Mouse (Mus musculus) CH12.LX (cell line): ENCODE data around the gene Eif5. TPM values are rescaled to one million over a fixed set of nuclear protein-coding genes. Genes with fewer than 3 reads are reported as not detected.

Experiments used
- DNase-seq: peaks from one replicate; pipeline ENCODE4 v3.0.0-alpha.2; 2013; ENCODE audit errors: extremely low read depth
- H3K27ac ChIP-seq: 2 replicates; pipeline ENCODE4 v1.5.1; 2012; ENCODE audit warnings: low read depth, mild to moderate bottlenecking, control low read depth, moderate library complexity; ENCODE audit not compliant: insufficient read depth
- H3K27me3 ChIP-seq: replicated peaks from 2 replicates; pipeline ENCODE3; 2012; ENCODE audit warnings: inconsistent platforms
- H3K36me3 ChIP-seq, 2 experiments: replicated peaks in 1 of 2; 2 replicates each; pipeline versions ENCODE3 to v1.6.1; 2012; ENCODE audit warnings: inconsistent platforms in 1 of 2, low read length in 1 of 2, mild to moderate bottlenecking in 1 of 2, mixed read lengths in 1 of 2, moderate library complexity in 1 of 2; ENCODE audit not compliant: control insufficient read depth in 1 of 2, insufficient read depth in 1 of 2
- H3K4me1 ChIP-seq, 2 experiments: 2 replicates each; pipeline ENCODE4 v1.6.1; 2012; ENCODE audit warnings: inconsistent platforms in 1 of 2, moderate library complexity in 1 of 2; ENCODE audit not compliant: insufficient read depth in 2 of 2, control insufficient read depth in 1 of 2
- H3K4me2 ChIP-seq: 2 replicates; pipeline ENCODE4 v1.6.1; 2012; ENCODE audit warnings: low read depth, mild to moderate bottlenecking, control low read depth; ENCODE audit not compliant: poor library complexity, insufficient read depth, severe bottlenecking
- H3K4me3 ChIP-seq, 3 experiments: fragments of 150-350 bp in 1 of 3; sonication (generic) in 1 of 3; replicated peaks in 1 of 3; 2 replicates each; pipeline versions ENCODE3 to v1.5.1; 2011 to 2012; ENCODE audit warnings: low read depth in 2 of 3, low read length in 2 of 3, mild to moderate bottlenecking in 2 of 3, moderate library complexity in 2 of 3, control low read depth in 1 of 3, improper control_type of control experiment in 1 of 3, inconsistent platforms in 1 of 3, mixed read lengths in 1 of 3; ENCODE audit not compliant: poor library complexity in 1 of 3
- H3K79me2 ChIP-seq: replicated peaks from 2 replicates; pipeline ENCODE4 v1.6.1; 2012; ENCODE audit warnings: mild to moderate bottlenecking, moderate library complexity; ENCODE audit not compliant: control insufficient read depth, poor library complexity, insufficient read depth, severe bottlenecking; ENCODE audit errors: extremely low read depth
- H3K9ac ChIP-seq: 2 replicates; pipeline ENCODE4 v1.6.1; 2012; ENCODE audit warnings: low read depth, mild to moderate bottlenecking, control low read depth, moderate library complexity; ENCODE audit not compliant: insufficient read depth
- H3K9me3 ChIP-seq: replicated peaks from 2 replicates; pipeline ENCODE3; 2012; ENCODE audit warnings: low read length, inconsistent platforms, mixed read lengths
- BHLHE40 ChIP-seq: IDR thresholded peaks from 2 replicates; pipeline ENCODE4 v1.6.1; 2011; ENCODE audit warnings: mild to moderate bottlenecking, low read depth, low read length, improper control_type of control experiment
- CHD2 ChIP-seq: IDR thresholded peaks from 2 replicates; pipeline ENCODE4 v1.6.1; 2011; ENCODE audit warnings: low read length, improper control_type of control experiment
- E2F4 ChIP-seq: IDR thresholded peaks from 2 replicates; pipeline ENCODE4 v1.6.1; 2011; ENCODE audit warnings: low read depth, low read length, improper control_type of control experiment; ENCODE audit not compliant: insufficient replicate concordance
- ELF1 ChIP-seq: IDR thresholded peaks from 2 replicates; pipeline ENCODE4 v1.6.1; 2014; ENCODE audit warnings: low read depth, mild to moderate bottlenecking, inconsistent platforms, low read length, improper control_type of control experiment
- EP300 ChIP-seq: IDR thresholded peaks from 2 replicates; pipeline ENCODE4 v1.6.1; 2011; ENCODE audit warnings: low read length, improper control_type of control experiment
- GABPA ChIP-seq: IDR thresholded peaks from 2 replicates; pipeline ENCODE4 v1.6.1; 2012; ENCODE audit warnings: low read depth, low read length, improper control_type of control experiment, inconsistent platforms; ENCODE audit not compliant: insufficient replicate concordance
- HCFC1 ChIP-seq: IDR thresholded peaks from 2 replicates; pipeline ENCODE4 v1.6.1; 2012; ENCODE audit warnings: low read depth, mild to moderate bottlenecking, inconsistent platforms, low read length, improper control_type of control experiment
- IRF4 ChIP-seq: IDR thresholded peaks from 2 replicates; pipeline ENCODE4 v1.6.1; 2014; ENCODE audit warnings: low read depth, mild to moderate bottlenecking, inconsistent platforms, low read length, improper control_type of control experiment
- JUND ChIP-seq: conservative IDR thresholded peaks from 2 replicates; pipeline ENCODE4 v1.6.1; 2011; ENCODE audit warnings: low read depth, low read length, improper control_type of control experiment
- KAT2A ChIP-seq: IDR thresholded peaks from 2 replicates; pipeline ENCODE4 v1.6.1; 2012; ENCODE audit warnings: low read length, improper control_type of control experiment, inconsistent platforms; ENCODE audit not compliant: insufficient replicate concordance
- MAFK ChIP-seq: IDR thresholded peaks from 2 replicates; pipeline ENCODE4 v1.6.1; 2011; ENCODE audit warnings: low read length, improper control_type of control experiment; ENCODE audit not compliant: insufficient replicate concordance
- MEF2A ChIP-seq: IDR thresholded peaks from 2 replicates; pipeline ENCODE4 v1.6.1; 2014; ENCODE audit warnings: low read depth, mild to moderate bottlenecking, inconsistent platforms, low read length, improper control_type of control experiment, borderline replicate concordance
- MXI1 ChIP-seq: IDR thresholded peaks from 2 replicates; pipeline ENCODE4 v1.6.1; 2011; ENCODE audit warnings: mild to moderate bottlenecking, low read depth, low read length, improper control_type of control experiment
- MYC ChIP-seq: IDR thresholded peaks from 2 replicates; pipeline ENCODE4 v1.6.1; 2011; ENCODE audit warnings: low read depth, mild to moderate bottlenecking, improper control_type of control experiment, low read length
- NRF1 ChIP-seq: IDR thresholded peaks from 2 replicates; pipeline ENCODE4 v1.6.1; 2014; ENCODE audit warnings: low read depth, mild to moderate bottlenecking, inconsistent platforms, low read length, improper control_type of control experiment, moderate library complexity
- PAX5 ChIP-seq: IDR thresholded peaks from 2 replicates; pipeline ENCODE4 v1.6.1; 2012; ENCODE audit warnings: low read length, inconsistent platforms, mixed read lengths
- POLR2A ChIP-seq: IDR thresholded peaks from 2 replicates; pipeline ENCODE4 v1.6.1; 2011; ENCODE audit warnings: low read depth, mild to moderate bottlenecking, improper control_type of control experiment, low read length
- RAD21 ChIP-seq: IDR thresholded peaks from 2 replicates; pipeline ENCODE4 v1.6.1; 2011; ENCODE audit warnings: low read depth, mild to moderate bottlenecking, low read length, improper control_type of control experiment, moderate library complexity
- TCF12 ChIP-seq: IDR thresholded peaks from 2 replicates; pipeline ENCODE4 v1.6.1; 2014; ENCODE audit warnings: low read depth, mild to moderate bottlenecking, inconsistent platforms, low read length, improper control_type of control experiment
- UBTF ChIP-seq: IDR thresholded peaks from 2 replicates; pipeline ENCODE4 v1.6.1; 2012; ENCODE audit warnings: low read depth, mild to moderate bottlenecking, inconsistent platforms, low read length, improper control_type of control experiment, moderate library complexity
- USF2 ChIP-seq: conservative IDR thresholded peaks from 2 replicates; pipeline ENCODE4 v1.6.1; 2011; ENCODE audit warnings: low read depth, low read length, improper control_type of control experiment
- ZC3H11A ChIP-seq: IDR thresholded peaks from 2 replicates; pipeline ENCODE4 v1.6.1; 2012; ENCODE audit warnings: low read depth, mild to moderate bottlenecking, inconsistent platforms, low read length, improper control_type of control experiment
- ZKSCAN1 ChIP-seq: IDR thresholded peaks from 2 replicates; pipeline ENCODE4 v1.6.1; 2012; ENCODE audit warnings: low read depth, inconsistent platforms, low read length, improper control_type of control experiment, borderline replicate concordance
- ZNF384 ChIP-seq: IDR thresholded peaks from 2 replicates; pipeline ENCODE4 v1.6.1; 2012; ENCODE audit warnings: low read depth, low read length, improper control_type of control experiment, inconsistent platforms
- dilution Hi-C: fragments of 300-500 bp; cut with MboI; formaldehyde crosslinking; loops from 2 replicates; pipeline ENCODE4 v1.14.3; 2020; ENCODE audit warnings: low sequenced_read_pairs; ENCODE audit not compliant: extremely low pct_unique_long_range_greater_than_20kb, extremely low pct_ligation_motif_present
- in situ Hi-C: fragments of 300-500 bp; cut with MboI; formaldehyde crosslinking; loops from 3 replicates; pipeline ENCODE4 v1.14.3; 2019; ENCODE audit warnings: low sequenced_read_pairs, low pct_ligation_motif_present, low pct_unique_long_range_greater_than_20kb, mixed read lengths
- polyA plus RNA-seq: library from polyadenylated mRNA; unstranded; fragments of >175 nt; gene quantifications from 2 replicates; pipeline ENCODE4 v1.2.1, GENCODE M21; 2012; ENCODE audit warnings: low read depth; ENCODE audit not compliant: insufficient read length
- total RNA-seq, 2 experiments: library from RNA; depleted of rRNA; stranded (reverse); fragments of 300-350 nt in 1 of 2; fragments of >200 nt in 1 of 2; gene quantifications; 2 replicates each; pipeline ENCODE4 v1.2.3; 2012 to 2014

Gene Eif5
- total and polyA plus RNA-seq, 3 experiments, result 118 to 284 (median 156) TPM

DNA sequence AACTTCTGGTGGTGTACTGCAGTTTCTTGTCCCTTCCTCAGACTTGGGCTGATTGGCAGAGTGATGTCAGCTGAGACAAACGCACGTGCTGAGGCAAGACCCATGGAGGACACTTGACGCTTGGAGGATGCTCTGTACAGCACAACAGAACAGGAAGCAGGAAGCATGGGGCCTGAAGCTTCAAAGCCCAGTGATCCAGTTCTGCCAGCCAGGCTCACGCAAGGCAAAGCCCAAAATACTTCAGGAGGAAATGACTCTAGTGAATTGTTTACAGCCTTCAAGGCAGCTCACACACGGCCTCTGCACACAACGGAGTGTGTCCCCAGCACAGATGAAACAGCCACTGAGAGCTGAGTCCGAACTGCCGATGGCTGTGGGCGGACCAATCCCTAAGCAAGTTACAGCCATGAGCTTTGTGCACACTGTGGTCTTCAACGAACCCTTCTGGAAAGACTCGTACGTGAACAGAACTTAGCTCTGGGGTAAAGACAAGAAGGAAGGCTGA, 34.7 kb upstream of the Eif5 start:
- TF ChIP-seq NRF1 (no peak), MXI1 (no peak), USF2 (no peak), MEF2A (no peak), PAX5 (no peak), HCFC1 (no peak), BHLHE40 (no peak), RAD21 (no peak), MAFK (no peak), UBTF (no peak), ELF1 (no peak), E2F4 (no peak), IRF4 (no peak), GABPA (no peak), ZKSCAN1 (no peak)
- H3K27me3 ChIP-seq, result no peaks in the 10 kb centered on the region

DNA sequence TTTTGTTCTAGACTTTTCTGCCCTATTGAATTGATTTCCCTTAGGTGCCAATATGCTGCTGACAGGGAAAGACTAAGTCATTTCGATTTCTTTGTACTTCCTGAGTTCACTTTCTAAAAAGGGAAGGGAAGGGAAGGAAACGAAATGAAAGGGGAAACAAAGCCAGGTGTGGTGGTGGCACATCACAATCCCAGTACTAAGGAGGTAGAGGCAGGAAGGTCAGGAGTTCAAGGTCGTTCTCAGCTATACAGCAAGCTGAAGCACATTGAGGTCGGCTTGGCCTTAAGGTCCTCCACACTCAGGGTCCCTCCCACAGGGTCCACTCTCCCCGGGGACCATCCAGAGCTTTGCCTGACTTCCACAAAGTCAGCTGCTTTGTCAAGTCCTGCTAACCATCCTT, 34.2 kb upstream of the Eif5 start:
- H3K4me3 ChIP-seq, result no peak overlapping the region
- TF ChIP-seq JUND (no peak), TCF12 (no peak), GABPA (no peak), MAFK (no peak), ZC3H11A (no peak), CHD2 (no peak), MYC (no peak), RAD21 (no peak), ZNF384 (no peak), USF2 (no peak), POLR2A (no peak), EP300 (no peak), KAT2A (no peak)
- DNase-seq, result no peak
- no peaks in the 10 kb centered on the region for H3K36me3 ChIP-seq
- H3K9me3 ChIP-seq, result peaks cover 7% of the 10 kb centered on the region
- no peaks in the 10 kb centered on the region for H3K79me2 ChIP-seq
- in situ Hi-C loops (no loop called here), dilution Hi-C loops (no loop called here)
- H3K9ac ChIP-seq, result no peak overlapping the region
- no peak overlapping the region for H3K4me2 ChIP-seq
- H3K27me3 ChIP-seq, result no peaks in the 10 kb centered on the region
- peaks cover 0 to 19% of the 10 kb centered on the region in 2 experiments; a peak in 2 of 4 replicates for H3K4me1 ChIP-seq
- no peak overlapping the region for H3K27ac ChIP-seq

More for the DNA sequence above, 34.7 kb upstream of the Eif5 start:
- DNase-seq, result no peak
- Histone ChIP-seq H3K27ac (no peak overlapping the region), H3K4me3 (no peak overlapping the region), H3K4me2 (no peak overlapping the region), H3K36me3 (no peaks in the 10 kb centered on the region), H3K9me3 (peaks cover 7% of the 10 kb centered on the region), H3K9ac (no peak overlapping the region), H3K79me2 (no peaks in the 10 kb centered on the region), H3K4me1 (peaks cover 0 to 19% of the 10 kb centered on the region in 2 experiments; a peak in 2 of 4 replicates)
- dilution Hi-C loops (no loop called here), in situ Hi-C loops (no loop called here)
